Mouse (Mus musculus): Measurements from ENCODE around the gene Rgs14.

Gene Rgs14

DNA sequence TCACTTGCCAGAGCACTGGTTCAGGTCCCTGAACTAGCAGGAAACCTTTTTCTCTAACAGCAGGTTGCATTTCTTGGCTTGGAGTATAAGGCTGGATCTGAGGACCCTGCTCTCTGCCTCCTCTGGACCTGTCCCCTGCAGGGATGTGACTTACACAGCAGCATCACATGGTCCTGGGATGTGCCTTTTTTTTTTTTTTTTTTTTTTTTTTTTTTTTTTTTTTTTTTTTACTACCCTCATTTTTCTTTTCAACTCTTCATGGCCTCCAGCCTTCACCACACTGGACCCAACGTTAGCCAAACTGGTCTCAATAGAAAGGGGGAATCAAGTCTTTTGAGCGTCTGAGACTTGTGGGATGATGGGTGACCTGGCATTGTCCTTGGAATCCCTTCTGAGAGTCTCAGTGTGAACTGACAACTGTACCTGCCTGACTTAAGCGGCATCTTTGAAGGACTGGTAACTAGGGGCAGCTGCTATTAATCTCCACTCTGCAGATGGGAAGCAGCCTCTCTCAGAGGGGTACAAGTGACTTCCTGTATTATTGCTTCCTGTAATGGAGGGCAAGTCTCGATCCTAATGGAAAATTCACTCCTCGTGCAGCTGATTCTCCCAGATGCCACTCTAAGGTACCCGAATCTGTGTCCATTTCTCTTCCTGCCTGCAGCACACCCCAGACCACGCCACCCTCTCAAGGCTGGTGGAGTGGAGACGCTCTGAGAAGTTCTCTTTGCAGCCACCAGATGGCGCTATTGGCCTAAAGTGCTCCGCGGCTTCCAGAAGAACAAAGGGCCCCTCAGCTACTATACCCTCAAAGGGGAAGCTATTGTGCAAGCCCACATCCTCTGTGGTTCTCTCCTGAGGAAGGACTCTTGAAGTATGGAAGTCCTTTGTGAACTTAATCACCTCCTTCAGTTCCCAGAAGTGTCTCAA, 35.6 kb downstream of the Rgs14 start:
- 10% methylated on average over 11 of the region's 11 CpGs for WGBS

DNA sequence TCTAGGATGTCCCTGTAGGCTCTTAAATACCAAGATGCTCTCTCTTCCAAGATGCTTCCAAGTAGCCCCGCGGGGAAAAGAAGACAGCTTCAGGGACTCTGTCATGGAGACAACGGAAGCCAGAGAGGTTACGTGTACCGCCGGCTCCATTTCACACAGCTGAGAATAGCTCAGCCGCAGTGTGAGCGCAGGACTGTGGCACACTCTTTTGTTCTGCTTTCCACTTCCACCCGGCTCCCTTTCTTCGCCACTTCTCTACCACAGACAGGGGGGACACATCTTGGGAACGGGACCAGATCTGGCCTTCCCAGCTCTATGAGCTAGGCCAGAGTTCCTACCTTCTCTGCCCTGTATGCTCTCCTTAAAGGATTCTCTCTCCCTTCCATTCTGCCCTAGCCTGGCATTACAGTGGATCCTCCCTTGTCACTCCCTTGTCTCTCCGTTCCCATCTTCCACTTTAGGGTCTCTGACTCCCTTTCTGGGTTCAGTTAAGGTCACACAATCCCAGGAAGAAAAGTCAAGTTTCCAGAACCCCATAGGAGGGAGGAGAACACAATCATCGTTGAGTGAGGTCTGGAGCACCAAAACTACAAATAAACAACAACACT, 36.4 kb downstream of the Rgs14 start:
- WGBS, result 32% methylated on average over 13 of the region's 13 CpGs

DNA sequence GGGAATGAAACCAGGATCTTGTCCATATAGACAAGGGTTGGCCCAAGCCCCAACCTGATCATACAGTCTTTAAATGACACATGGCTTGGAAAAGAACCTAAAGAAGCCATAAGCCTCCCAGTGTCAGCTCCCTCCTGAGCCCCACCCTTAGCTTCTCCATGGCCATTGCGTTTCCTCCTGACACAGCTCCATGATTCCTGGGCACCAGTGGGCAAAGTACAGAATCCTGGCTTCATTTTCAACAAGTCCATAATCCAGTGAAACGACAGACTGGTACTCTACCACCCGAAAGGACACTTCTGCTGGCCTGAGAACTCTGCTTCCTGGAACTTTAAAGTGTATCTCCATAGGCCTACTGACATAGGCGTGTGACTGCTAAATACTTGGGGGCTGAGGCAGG, 37.8 kb downstream of the Rgs14 start:
- 88% methylated on average over 4 of the region's 4 CpGs for WGBS

DNA sequence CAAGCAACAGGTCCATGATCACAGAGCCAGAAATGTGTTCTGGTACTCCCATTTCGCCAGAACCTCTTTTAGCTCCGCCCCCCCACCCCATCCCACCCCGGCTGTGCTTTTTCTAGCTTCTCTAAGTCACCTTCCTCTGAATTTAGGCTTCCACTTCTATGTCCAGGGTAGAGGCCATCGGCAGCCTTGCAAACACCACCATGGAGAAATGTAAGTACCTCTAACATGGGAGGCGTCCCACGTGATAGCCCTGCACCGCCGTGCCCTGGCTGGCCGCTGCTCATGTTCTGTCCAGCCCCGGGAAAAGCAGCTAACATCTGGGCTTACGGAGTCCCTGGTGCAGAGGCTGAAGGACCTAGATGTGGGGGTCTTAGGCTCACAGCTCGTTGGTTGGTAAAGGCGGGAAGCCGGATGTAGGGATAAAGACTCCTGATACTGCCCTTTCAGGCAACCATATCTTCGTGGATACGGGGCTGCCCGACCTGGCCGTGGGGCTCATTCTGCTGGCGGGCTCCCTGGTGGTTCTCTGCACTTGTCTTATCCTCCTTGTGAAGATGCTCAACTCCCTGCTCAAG, 39.1 kb downstream of the Rgs14 start:
- 88% methylated on average over 19 of the region's 19 CpGs for WGBS

DNA sequence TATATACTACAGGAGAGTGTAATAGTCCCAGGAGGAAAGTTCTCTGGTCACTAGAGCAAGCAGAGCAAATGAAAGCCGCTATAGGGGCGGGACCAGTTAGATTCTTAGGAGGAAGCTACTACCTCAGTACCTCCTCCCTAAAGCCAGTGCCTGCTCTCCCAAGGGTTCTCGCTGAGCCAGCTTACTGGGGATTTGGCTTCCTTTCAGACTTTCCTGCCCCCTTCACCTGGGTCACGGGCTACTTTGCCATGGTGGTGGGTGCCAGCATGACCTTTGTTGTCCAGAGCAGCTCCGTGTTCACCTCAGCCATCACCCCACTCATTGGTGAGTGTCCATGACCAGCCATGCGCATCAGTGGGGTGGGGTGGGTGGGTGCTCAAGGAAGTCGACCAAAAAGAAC, 42.3 kb downstream of the Rgs14 start:
- WGBS, result 86% methylated on average over 7 of the region's 7 CpGs

DNA sequence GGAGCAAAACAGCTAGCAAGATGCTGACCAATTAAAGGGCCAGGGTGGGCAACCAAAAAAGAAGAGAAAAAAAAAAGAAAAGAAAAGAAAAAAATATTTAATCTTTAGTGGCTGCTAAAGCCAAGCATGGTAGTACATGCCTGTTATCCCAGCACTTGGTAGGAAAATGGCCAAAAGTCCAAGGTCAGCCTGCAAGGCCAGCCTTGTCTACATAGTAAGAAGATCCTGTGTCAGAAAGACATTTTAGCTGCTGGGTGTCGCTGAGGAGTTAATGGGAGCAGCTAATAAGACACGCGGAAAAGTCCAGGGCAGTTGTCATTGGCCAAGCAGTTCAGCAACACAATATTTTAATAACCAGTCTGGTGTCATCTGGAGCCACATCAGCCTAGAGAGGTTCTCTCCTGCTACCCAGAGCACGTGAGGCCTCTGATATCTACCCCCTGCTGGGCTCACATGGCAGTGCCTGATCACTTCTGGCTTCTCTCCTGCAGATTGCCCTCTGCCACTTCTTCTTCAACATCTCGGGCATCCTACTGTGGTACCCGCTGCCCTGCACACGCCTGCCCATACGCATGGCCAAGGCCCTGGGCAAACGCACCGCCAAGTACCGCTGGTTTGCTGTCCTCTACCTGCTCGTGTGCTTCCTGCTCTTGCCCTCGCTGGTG, 43.2 kb downstream of the Rgs14 start:
- WGBS, result 90% methylated on average over 13 of the region's 13 CpGs

DNA sequence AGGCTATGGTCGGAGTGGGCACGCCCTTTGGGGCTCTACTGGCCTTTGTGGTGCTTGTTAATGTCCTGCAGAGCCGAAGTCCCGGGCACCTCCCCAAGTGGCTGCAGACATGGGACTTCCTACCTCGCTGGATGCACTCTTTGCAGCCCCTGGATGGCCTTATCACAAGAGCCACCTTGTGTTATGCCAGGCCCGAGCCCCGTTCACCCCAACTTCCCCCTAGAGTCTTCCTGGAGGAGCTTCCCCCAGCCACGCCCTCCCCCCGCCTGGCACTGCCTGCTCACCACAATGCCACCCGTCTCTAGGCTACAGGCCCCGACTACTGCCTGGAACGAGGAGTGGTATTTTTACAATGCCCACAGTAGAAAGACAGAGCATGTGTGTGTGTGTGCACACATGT, 43.8 kb downstream of the Rgs14 start:
- WGBS, result 89% methylated on average over 12 of the region's 12 CpGs

DNA sequence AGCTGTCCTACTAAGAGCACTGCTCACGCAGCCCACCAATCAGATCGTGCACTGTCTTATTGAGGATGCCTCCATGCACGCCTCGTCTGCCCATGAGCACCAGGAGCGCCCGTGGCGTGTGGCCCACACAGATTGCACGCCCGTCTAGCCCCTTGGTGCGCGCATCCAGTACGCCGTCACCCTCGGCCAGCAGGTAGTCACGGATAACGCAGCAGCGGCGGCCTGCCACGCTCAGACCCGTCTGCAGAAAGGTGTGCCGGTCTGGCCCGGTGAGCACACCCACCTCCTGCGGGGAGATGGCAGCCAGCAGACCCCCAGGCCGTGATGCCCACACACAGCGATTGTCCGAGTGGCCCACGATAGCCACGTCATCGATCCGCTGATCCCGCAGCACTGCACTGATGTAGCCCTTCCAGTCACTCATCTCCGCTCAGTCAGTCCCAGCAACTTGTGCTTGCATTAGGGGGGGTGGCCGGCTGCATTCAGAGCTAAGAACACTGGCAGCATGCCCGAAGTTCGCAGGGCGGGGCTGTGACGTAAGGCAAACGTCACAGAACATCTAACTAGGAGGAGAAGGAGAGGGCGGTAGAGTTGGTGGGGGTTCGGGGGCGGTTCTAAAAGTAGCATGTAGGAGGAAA, 45.3 kb downstream of the Rgs14 start, which contains the start of gene Pfn3:
TSS of gene Pfn3 (minus strand) at position 490 of the 638 bp plus-strand sequence.
- WGBS, result 14% methylated on average over 41 of the region's 41 CpGs

DNA sequence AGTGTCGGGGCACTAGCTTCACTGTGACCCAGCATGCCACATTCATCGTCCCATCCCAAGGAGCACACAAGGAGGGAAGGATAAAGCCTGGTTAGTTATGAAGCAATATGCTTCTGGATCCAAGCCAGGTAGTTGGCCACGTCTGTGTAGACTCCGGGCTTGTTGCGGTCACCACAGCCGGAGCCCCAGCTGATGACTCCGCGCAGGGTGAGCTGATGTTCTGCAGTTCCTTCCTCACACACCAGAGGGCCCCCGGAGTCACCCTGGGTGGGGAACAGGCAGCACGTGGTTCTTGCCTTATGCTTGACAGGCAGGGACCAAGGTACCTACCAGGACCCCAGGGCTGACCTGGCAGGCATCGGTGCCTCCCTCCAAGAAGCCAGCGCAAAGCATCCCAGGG, 48.5 kb downstream of the Rgs14 start:
- 13% methylated on average over 12 of the region's 12 CpGs for WGBS

DNA sequence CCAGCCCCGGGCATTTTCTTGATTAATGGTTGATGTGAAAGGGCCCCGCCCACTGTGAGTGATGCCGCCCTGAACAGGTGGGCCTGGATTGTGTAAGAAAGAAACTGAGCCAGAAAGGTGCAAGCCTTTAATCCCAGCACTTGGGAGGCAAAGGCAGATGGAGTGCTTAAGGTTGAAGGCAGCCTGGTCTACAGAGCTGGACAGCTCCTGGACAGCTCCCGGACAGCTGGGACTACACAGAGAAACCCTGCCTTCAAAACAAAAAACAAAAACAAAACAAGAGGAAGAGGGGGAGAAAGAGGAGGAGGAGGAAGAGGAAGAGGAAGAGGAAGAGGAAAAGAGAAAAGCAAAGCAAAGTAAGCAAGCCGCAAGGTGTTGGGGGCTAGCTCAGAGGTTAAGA, 49.6 kb downstream of the Rgs14 start:
- 78% methylated on average over 5 of the region's 5 CpGs for WGBS

DNA sequence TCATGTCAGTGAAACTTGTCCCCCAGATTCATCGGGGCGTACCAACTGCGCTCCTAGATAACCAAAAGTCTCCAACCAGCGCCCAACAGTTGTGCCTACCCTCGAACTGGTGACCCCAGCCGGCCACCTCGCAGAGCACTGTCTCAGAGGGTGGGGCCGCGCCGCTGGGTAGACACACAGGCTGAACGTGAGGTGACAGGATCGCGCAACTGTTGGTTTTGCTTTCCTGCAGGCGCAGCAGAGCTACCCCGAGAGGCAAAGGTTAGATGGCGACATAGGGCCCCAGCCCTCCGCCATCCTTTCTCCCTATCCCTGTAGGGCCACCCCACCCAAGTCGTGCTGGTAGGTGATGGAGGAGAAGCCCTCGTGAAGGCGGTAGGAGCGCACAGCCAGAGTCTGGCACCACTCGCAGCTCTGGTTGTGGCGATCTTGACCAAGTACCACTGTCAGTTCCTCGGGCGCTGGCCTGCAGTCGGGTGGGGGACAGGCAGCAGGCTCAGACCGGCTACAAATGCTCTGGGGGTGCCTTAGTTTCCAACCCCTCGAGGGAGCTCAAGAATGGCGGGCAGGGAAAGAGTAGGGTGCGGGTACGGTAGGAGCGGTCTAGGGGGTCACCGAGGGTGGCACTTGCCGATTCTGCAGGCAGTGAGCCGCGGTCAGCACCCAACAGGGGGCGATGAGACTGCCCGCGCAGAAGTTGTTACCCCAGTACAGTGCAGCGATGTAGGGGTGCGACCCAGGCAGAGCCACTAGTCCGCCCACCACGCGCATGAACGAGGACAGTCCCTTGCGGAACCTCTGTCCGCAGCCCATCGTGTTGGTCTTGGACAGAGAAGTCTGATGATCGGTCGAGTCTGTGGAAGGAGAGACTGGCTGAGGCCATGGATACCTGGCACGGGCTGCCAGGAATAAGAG, 50.7 kb downstream of the Rgs14 start:
- WGBS, result 39% methylated on average over 51 of the region's 51 CpGs

DNA sequence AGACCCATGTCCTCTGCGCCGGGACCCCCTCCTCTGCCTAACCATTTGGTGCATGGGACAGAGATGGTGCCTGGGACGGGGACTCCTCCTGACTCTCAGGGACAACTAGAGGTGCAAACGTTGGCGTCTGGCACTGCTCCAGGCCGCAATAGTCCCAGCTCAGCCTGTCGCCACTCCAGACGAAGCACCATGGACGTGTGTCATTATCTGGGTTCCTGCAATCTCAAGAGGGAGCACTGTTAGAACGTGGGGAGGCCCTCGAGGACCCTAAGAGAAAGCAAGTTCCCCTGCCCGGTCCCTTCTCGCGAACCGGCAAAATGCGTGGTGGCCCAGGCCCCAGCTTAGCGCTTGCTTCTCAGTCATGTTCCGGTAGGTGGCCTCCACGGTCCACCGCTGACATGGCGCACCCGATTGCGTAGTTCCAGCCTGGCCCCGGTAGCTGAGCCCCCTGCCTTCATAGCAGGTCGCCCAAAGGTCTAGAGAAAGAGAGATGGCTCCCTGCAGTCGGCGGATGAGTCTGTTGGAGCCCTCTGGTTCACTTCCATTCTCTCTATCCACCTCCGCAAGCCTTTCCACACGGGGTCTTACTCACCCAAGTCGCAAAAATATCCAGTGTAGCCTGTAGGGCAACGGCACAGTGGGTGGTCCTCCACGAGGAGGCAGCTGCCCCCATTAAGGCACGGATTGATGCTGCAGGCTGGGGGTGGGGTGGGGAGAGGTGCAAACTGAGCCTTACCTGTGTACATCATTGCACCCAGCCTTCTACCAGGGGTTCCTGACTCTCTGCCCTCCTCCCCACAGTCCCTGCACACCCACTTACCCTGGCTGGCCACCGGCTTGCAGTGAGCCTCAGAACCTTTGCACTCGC, 51.6 kb downstream of the Rgs14 start:
- WGBS, result 8% methylated on average over 35 of the region's 35 CpGs

DNA sequence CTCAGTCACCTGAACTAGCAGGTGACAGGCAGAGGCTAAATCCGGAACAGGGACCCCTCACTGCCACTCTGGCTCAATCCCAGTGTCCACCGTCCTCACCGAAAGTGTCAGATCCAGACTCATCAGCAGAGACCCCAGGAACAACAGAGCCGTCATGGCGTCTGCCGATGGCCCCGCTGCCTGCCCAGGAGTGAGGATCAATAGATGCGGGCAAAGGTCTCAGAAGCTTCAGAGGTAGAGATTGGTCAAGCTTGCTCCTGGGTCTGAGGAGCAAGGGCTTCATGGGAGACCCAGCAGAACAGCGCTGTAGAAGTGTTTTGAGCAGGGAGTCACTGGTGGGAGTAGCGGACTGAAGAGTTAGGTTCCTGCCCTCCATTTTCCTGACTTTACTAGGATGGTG, 57.1 kb downstream of the Rgs14 start, which contains the start of gene F12:
TSS of gene F12 (minus strand) at position 181 of the 400 bp plus-strand sequence.
- 93% methylated on average over 10 of the region's 10 CpGs for WGBS

DNA sequence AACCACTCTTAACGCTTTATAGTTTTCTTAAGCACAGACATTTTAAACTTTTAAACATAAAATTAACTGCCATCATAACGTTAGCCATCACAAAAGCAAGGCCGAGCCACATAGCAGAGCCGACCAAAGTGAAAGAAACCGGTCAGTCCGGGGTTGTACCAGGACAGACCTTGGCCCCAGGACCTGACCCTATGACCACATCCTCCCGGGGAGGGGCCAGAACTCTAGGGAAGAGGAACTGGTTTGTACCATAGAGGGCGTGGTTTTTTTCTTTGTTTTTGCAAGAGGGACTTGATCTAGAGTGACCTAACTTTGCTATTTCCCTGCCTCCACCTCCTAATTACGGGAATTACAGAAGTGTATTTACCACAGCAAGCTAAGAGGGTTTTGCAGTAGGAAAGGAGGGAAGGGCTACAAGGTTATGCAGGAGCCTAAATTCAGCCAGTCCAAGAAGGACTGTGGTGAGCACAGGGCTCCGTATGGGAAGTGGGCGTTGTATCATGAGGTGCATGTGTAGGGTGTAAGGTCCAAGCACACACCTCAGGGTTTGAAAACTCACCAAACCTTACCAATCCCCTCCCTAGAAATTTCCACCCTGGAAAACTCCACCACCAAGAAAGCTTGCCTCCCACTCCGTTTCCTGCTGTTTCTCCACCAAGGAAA, 59.8 kb downstream of the Rgs14 start:
- WGBS, result 78% methylated on average over 12 of the region's 12 CpGs

DNA sequence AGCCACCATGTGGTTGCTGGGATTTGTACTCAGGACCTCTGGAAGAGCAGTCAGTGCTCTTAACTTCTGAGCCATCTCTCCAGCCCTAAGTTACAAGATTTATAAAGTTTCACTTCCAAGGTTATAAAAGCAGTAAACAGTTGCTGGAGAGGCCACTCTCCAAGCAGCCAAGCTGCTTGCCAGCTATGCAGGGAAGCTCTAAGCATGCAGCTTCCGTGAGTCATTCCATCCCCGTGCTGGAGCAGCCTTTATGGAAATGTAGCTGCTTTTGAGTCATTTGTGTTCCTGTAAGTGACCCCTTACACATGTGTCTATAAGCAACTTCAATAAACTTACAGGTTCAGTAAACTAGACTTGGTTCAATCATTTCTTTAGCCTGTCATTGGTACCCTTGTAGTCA, 61.0 kb downstream of the Rgs14 start:
- 65% methylated on average over 2 of the region's 2 CpGs for WGBS

DNA sequence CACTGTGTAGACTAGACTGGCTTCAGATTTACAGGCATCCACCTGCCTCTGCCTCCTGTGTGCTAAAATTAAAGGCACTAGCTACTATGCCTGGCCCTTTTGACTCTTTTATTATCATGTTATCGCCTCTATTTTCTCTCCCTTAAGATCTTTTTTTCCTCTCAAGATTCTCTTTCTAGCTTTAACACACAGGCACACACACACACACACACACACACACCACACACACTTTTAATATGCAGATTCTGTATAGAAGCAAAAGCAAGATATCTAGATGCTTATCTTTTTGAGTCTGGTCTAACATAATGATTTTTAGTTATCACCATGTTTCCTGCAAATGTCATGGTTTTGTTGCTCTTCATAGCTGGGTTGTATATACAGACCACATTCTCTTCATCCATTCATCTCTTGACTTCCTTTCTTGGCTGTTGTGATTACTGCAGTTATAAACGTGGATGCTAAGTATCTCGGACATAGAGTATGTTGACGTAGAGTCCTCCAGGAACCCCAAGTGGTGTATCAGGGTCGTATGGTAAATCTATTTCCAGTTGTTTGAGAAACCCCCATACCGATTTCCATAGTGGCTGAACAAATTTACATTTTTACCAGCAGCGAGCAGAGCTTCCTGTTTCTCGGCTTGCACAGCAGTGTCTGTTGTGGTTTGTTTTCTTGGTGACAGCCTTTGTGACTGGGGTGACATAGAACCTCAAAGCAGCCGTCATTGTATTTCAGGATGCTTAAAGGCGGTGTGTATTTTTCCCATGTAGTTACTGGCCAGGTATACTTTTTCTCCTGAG, 62.6 kb downstream of the Rgs14 start:
- 71% methylated on average over 10 of the region's 10 CpGs for WGBS
